Mouse (Mus musculus): Measurements from ENCODE around the gene Olfr376.

Gene Olfr376

GRCm38 (mm10) chr11:73370946-73371345 is at the start of gene Olfr376:
TSS of gene Olfr376 (plus strand) at chr11:73371246.
- no peak for DNase-seq (ENCODE audit: low spot score)

DNA sequence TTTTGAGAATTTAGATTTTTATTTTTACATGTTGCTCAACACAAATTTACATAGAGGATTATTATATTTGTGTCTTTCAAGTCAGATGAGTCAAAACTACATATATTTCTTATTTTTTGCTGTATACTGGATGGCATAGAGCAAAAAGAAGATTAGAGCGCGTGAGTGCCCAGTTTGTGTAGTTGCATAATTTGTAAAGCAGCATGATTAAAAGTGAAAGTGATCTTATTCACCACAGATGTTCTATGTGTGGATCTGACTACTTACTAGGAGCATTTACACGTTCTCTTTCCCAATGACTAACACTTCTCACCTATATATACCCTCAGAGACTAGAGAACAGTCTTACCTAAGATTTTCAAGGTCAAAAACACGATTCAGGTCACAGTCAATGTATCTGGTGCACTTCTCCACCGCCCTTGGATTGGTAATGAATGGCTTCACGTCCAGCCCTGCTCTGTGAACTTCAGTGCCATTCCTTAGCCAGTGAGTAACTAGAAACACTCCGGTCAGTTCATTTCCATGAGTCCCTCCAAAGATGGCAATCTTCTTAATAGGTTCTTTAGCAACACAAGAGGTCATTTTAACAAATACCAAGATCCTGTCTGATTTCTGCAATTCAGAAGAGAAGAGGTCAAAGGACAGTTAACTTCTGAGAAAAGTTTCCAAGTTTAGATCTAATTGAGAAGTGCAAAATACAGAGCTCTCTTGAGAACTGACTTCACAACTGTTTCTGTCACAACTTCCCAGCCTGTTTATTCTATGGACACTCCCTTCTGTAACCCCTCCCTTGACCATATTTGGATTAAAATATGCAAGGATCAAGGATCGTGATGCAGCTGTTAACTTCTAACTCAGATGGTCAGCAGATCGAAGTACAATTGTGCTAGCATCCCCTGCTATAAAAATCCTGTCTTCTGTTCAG is 46.9 kb upstream of the Olfr376 start:
- DNase-seq (ENCODE audit: low spot score), result peak; percentile 7

DNA sequence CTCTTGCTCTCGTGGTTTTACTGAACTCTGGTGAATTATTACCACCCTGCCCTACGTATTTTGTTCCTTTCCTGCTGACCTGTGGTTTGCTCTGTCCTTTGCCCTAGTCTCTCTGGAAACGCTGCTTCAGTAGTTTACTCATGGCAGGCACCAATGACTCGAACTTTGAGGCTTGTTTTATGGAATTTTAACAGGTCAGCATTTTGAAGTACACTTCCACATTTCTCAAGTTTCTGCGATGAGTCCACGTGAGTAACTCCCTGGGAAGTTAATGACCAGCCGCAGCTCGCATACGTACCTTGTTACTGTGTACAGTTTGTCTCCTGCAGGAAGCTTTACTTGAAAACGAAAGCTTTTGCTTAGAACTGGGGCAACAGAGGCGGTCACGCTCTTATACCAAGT is 44.6 kb upstream of the Olfr376 start:
- DNase-seq (ENCODE audit: low spot score), result peak; percentile 14

- no peak for DNase-seq (ENCODE audit: low spot score)
These were observed 43.7 kb upstream of the Olfr376 start for GRCm38 (mm10) chr11:73327361-73327760.

GRCm38 (mm10) chr11:73329442-73329841 is 41.6 kb upstream of the Olfr376 start, which contains the start of the genes Aspa, Gm49340 and Spata22:
TSS of gene Aspa (minus strand) at chr11:73329596.
TSS of gene Gm49340 (plus strand) at chr11:73329741.
TSS of gene Spata22 (plus strand) at chr11:73329741.
- no peak for DNase-seq (ENCODE audit: low spot score)

GRCm38 (mm10) chr11:73333357-73333756 is 37.7 kb upstream of the Olfr376 start:
- DNase-seq (ENCODE audit: low spot score), result no peak

GRCm38 (mm10) chr11:73336919-73337318 is 34.1 kb upstream of the Olfr376 start:
- DNase-seq (ENCODE audit: low spot score), result no peak

DNA sequence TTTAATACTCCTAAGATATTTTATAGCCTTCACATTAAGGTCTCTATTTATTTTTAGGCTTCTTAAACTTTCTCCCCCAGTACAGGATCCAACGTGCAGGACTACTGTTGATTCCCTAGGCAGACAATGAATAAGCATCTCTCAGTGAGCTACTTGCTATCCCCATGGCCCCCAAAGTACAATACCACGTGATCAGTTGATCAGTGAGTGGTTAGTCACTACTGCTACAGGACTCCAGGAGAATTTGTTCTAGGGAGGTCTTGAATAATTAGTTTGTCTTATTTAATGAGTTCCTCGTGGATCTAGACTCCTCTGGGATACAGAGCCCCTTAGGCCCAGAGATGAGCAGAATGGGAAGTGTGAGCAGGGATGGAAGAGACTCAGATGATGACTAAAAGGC is 20.6 kb upstream of the Olfr376 start, which contains the start of gene Olfr20:
TSS of gene Olfr20 (plus strand) at position 301 of the 400 bp plus-strand sequence.
- DNase-seq (ENCODE audit: low spot score), result no peak

DNA sequence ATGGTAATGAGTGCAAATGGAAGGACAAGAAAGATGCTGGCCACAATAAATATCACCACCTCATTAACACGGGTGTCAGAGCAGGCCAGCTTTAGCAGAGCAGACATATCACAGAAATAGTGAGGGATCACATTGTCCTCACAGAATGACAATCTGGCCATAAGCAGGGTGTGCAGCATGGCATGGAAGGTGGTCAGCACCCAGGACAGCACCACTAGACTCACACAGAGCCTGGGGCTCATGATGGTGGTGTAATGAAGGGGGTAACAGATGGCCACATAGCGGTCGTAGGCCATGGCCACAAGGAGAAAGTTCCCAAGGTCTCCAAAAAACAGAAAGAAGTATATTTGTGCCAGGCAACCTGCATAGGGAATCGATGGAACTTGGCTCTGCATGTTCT is 24.3 kb downstream of the Olfr376 start:
- DNase-seq (ENCODE audit: low spot score), result no peak

DNA sequence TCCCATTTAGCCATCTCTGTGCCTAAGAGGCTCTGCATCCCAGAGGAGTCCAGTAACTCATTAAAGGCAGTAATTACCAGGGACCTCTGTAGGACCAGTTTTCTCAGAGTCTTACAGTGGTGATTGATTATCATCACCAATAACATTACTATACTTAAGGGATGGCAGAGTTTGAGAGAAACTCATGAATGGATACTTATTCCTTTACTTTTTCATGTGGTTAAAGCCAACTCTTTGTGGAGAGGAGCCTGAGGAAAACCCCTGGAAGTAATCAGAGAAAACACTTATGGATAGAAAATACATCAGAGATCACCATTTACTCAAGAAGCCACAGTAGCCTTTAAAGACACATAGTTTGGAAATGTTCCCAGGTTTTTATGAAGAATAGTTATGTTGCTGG is 28.5 kb downstream of the Olfr376 start, which contains the start of gene Olfr1:
TSS of gene Olfr1 (minus strand) at position 101 of the 400 bp plus-strand sequence.
- no peak for DNase-seq (ENCODE audit: low spot score)

All from lung, postnatal 25 days (tissue).